Mouse (Mus musculus) cortical plate, adult 2 months (tissue): Measurements from ENCODE around the gene Fn3k.

Experiments used
- CTCF ChIP-seq: fragments of 200-500 bp; IDR thresholded peaks from 2 replicates; pipeline ENCODE4 v1.5.1; 2011; ENCODE audit warnings: mild to moderate bottlenecking, control low read depth, low read length; ENCODE audit not compliant: insufficient read depth; ENCODE audit errors: extremely low read depth
- POLR2A ChIP-seq: fragments of 200-500 bp; IDR thresholded peaks from 2 replicates; pipeline ENCODE4 v1.6.1; 2011; ENCODE audit warnings: mild to moderate bottlenecking, low read length, control low read depth; ENCODE audit not compliant: insufficient read depth; ENCODE audit errors: extremely low read depth

GRCm38 (mm10) chr11:121392405-121392804, 42.3 kb upstream of the Fn3k start:
- TF ChIP-seq CTCF, result no peak
- TF ChIP-seq POLR2A, result no peak
